9 mouse cellular contexts compared by ENCODE assay signal in genomic region chr10:82876076-82876796, GRCm38 (mm10). TPM values are rescaled to one million over a fixed set of nuclear protein-coding genes. Genes with fewer than 3 reads are reported as not detected.
DNase-seq lines count a peak whose midpoint lies in the region; ATAC-seq and TF ChIP-seq lines count a peak whose summit lies in the region.
"Had no signal": no experiment of that assay in that cellular context is flagged by ENCODE, and none has a peak within 500 bp of the region (broad histone marks: within the 10 kb centered on the region; RNA-seq: fewer than 3 reads in every experiment).

No protein-coding gene starts in this region.

- no peaks in the 10 kb centered on the region for H3K4me1 ChIP-seq in forebrain, embryonic 11.5 days (replicated peaks; ENCODE audit: control insufficient read depth, insufficient read depth, low read length)
- H3K4me1 ChIP-seq: midbrain, embryonic 12.5 days had no signal

- H3K9ac ChIP-seq in forebrain, embryonic 11.5 days (ENCODE audit: low read length): no peak overlapping the region
- H3K9ac ChIP-seq: midbrain, embryonic 12.5 days had no signal

- ATAC-seq in hematopoietic stem cell, adult 5-6 weeks (replicated peaks in 1 of 2; ENCODE audit: insufficient read depth in 1 of 2, low FRiP score in 2 of 2, low TSS enrichment in 1 of 2, low read depth in 1 of 2, poor library complexity in 2 of 2, severe bottlenecking in 2 of 2): peak; percentile 42 to 67; a peak in 1 of 4 replicates
- ATAC-seq in forebrain, embryonic 11.5 days (replicated peaks; ENCODE audit: low FRiP score): no peak

- H3K27ac ChIP-seq in gastrocnemius, adult 2 months: no peak overlapping the region
- H3K27ac ChIP-seq in forebrain, embryonic 11.5 days (ENCODE audit: low read depth, low read length): no peak overlapping the region
- H3K27ac ChIP-seq: midbrain, embryonic 12.5 days had no signal

- H3K36me3 ChIP-seq in forebrain, embryonic 11.5 days (ENCODE audit: control insufficient read depth, insufficient read depth, low read length): peaks cover 19% of the 10 kb centered on the region

- intact Hi-C loops in gastrocnemius, adult 2 months (cut with DNase I): no loop called here
- intact Hi-C loops in gastrocnemius, postnatal 36 days (cut with DNase I): no loop called here

- no peak overlapping the region for H3K4me2 ChIP-seq in forebrain, embryonic 11.5 days (ENCODE audit: low read depth, low read length, severe bottlenecking)
- H3K4me2 ChIP-seq: midbrain, embryonic 12.5 days had no signal

- no peak for DNase-seq in gastrocnemius, adult 2 months
- DNase-seq in gastrocnemius, postnatal 36 days: no peak
- DNase-seq in right cerebral cortex, adult 18-20 months: peak; percentile 34
- no peak for DNase-seq in right cerebral cortex, postnatal 36 days (ENCODE audit: low spot score in 2 of 2)
- peak; percentile 17 for DNase-seq in mesoderm, embryonic 11.5 days (ENCODE audit: low read depth, low spot score)
- DNase-seq in forebrain, embryonic 11.5 days (ENCODE audit: low spot score): no peak
- no peak for DNase-seq in gastrocnemius, adult 8-10 months (ENCODE audit: low spot score in 2 of 2)

- H3K4me3 ChIP-seq in gastrocnemius, adult 2 months: no peak overlapping the region
- H3K4me3 ChIP-seq in forebrain, embryonic 11.5 days (ENCODE audit: low read depth, low read length): no peak overlapping the region
- H3K4me3 ChIP-seq: midbrain, embryonic 12.5 days had no signal

- H3K9me3 ChIP-seq in forebrain, embryonic 11.5 days (ENCODE audit: control insufficient read depth, low read length): no peaks in the 10 kb centered on the region
- H3K9me3 ChIP-seq: midbrain, embryonic 12.5 days had no signal

- H3K27me3 ChIP-seq in forebrain, embryonic 11.5 days (ENCODE audit: control insufficient read depth, insufficient read depth, low read length): no peaks in the 10 kb centered on the region
- H3K27me3 ChIP-seq: midbrain, embryonic 12.5 days had no signal

- peak; percentile 46 for TF ChIP-seq CTCF in gastrocnemius, adult 2 months (IDR thresholded peaks at IDR 0.05)

- 86% methylated on average over 16 of the region's 16 CpGs for WGBS in forebrain, embryonic 11.5 days

RNA-seq across cellular contexts. Expression of gene Eid3, which starts 9.8 kb away (rescaled TPM):
- total RNA-seq in gastrocnemius, adult 2 months (2021): 1 to 10 TPM in 1 of 2 experiments, under 1 TPM in 1; 0.59 to 2.5 TPM
- 1 to 10 TPM in 1 of 2 experiments, under 1 TPM in 1; 0.84 to 1.3 TPM for total RNA-seq in gastrocnemius, postnatal 36 days (2021)
- total RNA-seq in hematopoietic stem cell, adult 5-6 weeks (2017): 8.5 and 21.6 TPM in 2 replicates
- polyA plus RNA-seq in forebrain, embryonic 11.5 days (2014; fragmentation: Nextera tagmentation; extraction: Ambion mirVana): 0.89 and 1.0 TPM in 2 replicates
- total RNA-seq in gastrocnemius, adult 8-10 months (2022): 1 to 10 TPM in 2 of 4 experiments, under 1 TPM in 2; 0.63 to 1.1 (median 1.0) TPM

RNA-seq across cellular contexts. Expression of gene Txnrd1, which starts 42.5 kb away (rescaled TPM):
- 10 to 100 TPM; 58.2 to 76.0 TPM for total RNA-seq in gastrocnemius, adult 2 months (2021)
- total RNA-seq in gastrocnemius, postnatal 36 days (2021): 10 to 100 TPM; 44.4 to 46.8 TPM
- 159 and 189 TPM in 2 replicates for total RNA-seq in hematopoietic stem cell, adult 5-6 weeks (2017)
- polyA plus RNA-seq in forebrain, embryonic 11.5 days (2014; fragmentation: Nextera tagmentation; extraction: Ambion mirVana): 214 and 221 TPM in 2 replicates
- total RNA-seq in gastrocnemius, adult 8-10 months (2022): 10 to 100 TPM; 56.7 to 79.1 (median 63.5) TPM

Comparison
In these comparisons a context has a peak if more than half of its experiments do, and no peak if none do; other contexts are left out.
1. DNase-seq: peak in right cerebral cortex, adult 18-20 months (single experiment) and mesoderm, embryonic 11.5 days (single experiment); none in gastrocnemius, adult 2 months (single experiment), gastrocnemius, postnatal 36 days (0 of 2), right cerebral cortex, postnatal 36 days (0 of 2), forebrain, embryonic 11.5 days (single experiment) and gastrocnemius, adult 8-10 months (0 of 2).